Mouse (Mus musculus) c-Kit-positive CD71-negative TER-119-negative erythroid progenitor cells, embryonic 14.5 days (primary cell): ENCODE results near the gene Rab3c.
A peak's percentile ranks its signal among the peaks of the same experiment; 100 is the strongest.

Experiments
- DNase-seq: peaks from one replicate; pipeline ENCODE4 v3.0.0-alpha.2; 2013; ENCODE audit warnings: low read depth

Gene Rab3c

GRCm38 (mm10) chr13:110019774-110020173, 261.0 kb downstream of the Rab3c start:
- no peak for DNase-seq

- no peak for DNase-seq
These were observed 261.7 kb downstream of the Rab3c start for GRCm38 (mm10) chr13:110018941-110019743.

GRCm38 (mm10) chr13:110018431-110018901, 262.3 kb downstream of the Rab3c start:
- peak; percentile 69 for DNase-seq

- no peak for DNase-seq
These were observed 268.8 kb downstream of the Rab3c start for GRCm38 (mm10) chr13:110012029-110012428.

- DNase-seq, result no peak
These were observed 269.9 kb downstream of the Rab3c start for GRCm38 (mm10) chr13:110010876-110011275.

GRCm38 (mm10) chr13:110008539-110008938, 272.3 kb downstream of the Rab3c start:
- no peak for DNase-seq

GRCm38 (mm10) chr13:110006106-110006781, 274.6 kb downstream of the Rab3c start:
- DNase-seq, result no peak
